Mouse (Mus musculus): Measurements from ENCODE around the gene Mgat3.
A peak's percentile ranks its signal among the peaks of the same experiment; 100 is the strongest.

Gene Mgat3

DNA sequence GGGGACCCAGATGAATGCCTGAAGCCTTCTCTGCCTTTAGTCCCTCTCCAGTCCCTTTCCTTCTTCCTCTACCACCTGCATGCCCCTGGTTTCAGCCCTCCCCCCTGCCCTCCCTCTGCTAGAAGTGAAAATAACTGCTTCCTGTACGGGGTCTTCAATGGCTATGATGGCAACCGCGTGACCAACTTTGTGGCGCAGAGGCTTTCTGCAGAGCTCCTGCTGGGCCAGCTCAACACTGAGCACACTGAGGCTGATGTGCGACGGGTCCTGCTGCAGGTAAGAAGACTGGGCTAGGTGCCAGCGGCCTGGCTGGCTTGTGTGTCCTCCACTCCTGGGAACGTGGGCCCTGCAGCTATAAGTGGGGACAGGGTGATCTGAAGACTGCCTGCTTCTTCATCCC lies 25.0 kb upstream of the Mgat3 start:
- no peak for DNase-seq (ENCODE audit: extremely low spot score, low spot score)

DNA sequence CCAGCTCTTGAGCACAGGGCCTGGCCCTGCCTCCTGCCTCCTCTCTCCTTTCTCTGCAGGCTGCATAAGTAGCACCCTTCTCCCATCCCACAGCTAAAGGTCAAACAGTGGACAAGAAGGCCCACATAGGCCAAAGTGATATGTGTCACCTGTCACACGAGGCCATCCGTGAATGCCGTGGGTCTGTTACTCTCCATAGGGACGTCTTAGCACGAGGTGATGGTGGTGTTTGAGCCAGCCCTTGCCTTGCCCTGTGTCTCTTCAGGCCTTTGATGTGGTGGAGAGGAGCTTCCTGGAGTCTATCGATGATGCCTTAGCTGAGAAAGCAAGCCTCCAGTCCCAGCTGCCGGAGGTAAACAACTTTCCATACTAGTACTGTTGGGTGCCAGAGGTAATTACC lies 24.0 kb upstream of the Mgat3 start:
- DNase-seq (ENCODE audit: extremely low spot score, low spot score): no peak

DNA sequence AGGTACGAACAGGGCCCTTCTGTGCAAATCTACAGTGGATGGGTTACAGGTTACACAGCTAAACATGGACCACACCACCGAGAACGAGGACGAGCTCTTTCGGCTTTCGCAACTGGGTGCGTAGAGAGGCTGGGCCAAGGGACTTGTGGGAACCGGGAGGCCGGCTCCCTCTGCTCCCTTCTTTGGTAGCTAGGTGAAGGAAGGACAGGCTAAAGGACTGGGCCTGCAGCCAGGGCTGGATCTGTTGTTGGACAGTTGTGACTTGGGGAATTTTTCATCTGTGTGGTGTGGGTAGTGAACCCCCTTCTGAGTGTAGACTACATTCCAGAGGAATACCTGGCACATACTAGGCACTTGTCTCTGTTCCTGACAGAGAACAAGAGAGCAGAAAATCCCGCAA lies 20.9 kb upstream of the Mgat3 start:
- DNase-seq (ENCODE audit: extremely low spot score, low spot score): no peak

DNA sequence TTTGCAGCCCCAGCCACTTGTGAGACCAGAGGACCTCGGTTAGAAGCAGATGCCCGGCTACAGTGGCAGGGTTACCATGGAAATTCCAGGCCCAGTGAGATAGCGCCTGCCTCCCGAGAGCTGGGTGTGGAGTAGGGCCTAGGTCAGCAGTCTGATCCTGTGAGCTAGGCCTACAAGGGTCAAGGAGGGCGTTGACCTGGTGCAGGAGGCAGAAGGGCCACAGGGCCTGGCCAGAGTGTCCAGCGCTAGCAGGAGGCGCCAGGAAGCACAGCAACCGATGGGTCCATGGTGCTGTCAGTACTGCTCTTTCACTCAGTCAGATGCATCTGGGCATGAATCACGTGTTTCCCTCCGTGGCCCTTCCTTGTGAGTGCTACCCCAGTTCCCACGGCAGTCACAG lies 19.8 kb upstream of the Mgat3 start:
- DNase-seq (ENCODE audit: extremely low spot score, low spot score): no peak

DNA sequence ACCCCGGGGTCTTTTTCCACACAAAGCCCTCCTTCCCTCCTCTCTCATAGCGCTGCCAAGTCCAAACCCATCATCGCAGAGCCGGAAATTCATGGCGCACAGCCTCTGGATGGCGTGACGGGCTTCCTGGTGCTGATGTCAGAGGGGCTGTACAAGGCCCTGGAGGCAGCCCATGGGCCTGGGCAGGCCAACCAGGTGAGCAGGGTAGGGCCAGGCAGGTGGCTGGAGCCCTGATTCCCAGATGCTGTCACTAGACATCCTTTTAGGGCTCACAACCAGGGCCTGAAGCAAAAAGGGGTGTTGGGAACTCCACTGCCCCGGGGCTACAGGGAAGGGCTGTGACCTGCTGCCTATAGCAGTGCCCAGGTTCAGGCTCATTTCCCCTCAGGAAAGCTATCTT lies 17.8 kb upstream of the Mgat3 start:
- no peak for DNase-seq (ENCODE audit: extremely low spot score, low spot score)

DNA sequence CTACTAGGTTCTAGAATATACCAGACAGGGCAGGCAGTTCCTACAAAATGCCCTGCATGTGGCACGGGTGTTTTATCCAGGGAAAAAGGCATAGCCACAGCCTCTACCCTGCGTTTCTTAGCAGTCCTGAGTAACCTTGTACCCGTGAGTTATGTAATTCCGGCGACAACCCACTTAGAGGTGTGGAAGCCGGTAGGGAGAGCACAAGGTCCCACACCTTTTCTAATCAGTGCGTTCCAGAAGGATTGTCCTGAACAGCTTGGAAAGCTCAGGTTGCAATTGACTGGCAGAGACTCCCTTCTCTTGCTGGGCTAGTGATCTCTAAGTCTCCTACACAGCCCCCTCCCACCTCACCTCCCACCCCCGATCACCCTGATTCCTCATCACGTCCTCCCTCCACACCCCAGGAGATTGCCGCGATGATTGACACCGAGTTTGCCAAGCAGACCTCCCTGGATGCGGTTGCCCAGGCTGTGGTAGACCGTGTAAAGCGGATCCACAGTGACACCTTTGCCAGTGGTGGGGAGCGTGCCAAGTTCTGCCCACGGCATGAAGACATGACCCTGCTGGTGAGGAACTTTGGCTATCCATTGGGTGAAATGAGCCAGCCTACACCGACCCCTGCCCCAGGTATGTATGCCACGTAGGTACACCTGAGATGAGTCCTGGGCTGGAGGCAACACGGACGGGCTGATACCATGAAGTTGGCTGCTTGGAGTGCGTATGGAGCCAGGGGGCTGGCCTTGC lies 16.2 kb upstream of the Mgat3 start:
- no peak for DNase-seq (ENCODE audit: extremely low spot score, low spot score)

DNA sequence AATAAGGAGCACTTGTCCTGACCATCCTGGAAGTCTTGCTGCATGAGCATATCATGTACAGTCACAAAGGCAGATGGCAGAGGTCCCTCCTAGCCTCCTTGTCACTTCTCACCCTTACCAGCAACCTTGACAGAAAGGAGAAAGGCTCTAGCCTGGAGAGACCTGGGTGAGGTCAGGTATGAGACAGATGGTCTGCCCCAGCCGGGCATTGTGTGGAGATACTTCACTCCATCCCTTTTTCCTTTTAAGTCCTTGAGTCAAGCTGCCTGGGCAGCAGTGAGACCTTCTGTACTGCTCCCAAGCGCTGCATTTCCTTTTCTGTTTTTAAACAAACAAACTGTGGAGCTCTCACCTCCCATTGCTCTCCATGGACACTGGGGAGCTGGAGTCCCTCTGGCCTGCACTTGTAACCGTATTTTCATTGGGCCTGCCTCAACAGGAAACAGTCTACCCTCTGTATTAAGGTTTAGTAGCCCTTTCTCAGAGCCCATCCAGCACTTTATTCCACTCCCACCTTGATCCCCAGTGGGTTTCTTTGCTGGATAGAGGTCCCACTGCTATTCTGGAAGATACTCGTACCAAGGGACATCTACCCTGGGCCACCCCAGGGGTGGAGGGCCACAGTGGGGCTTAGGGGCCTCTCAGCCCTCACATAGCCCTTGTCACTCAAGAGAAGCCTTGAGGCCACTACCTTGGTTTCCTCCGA lies 15.4 kb upstream of the Mgat3 start:
- no peak for DNase-seq (ENCODE audit: extremely low spot score, low spot score)

DNA sequence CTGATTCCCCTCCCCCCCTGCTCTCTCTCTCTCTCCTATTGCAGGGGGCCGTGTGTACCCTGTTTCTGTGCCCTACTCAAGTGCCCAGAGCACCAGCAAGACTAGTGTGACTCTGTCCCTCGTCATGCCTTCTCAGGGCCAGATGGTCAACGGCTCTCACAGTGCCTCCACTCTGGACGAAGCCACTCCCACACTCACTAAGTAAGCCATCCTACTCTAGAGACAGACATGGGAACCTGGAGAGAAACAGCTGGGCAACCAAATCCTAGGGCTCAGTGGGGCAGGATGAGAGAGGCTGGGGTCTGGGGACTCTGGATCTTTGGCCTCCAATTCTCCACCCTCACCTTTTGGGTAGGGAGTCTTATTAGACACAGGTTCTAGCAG lies 14.8 kb upstream of the Mgat3 start:
- DNase-seq (ENCODE audit: extremely low spot score, low spot score): no peak

DNA sequence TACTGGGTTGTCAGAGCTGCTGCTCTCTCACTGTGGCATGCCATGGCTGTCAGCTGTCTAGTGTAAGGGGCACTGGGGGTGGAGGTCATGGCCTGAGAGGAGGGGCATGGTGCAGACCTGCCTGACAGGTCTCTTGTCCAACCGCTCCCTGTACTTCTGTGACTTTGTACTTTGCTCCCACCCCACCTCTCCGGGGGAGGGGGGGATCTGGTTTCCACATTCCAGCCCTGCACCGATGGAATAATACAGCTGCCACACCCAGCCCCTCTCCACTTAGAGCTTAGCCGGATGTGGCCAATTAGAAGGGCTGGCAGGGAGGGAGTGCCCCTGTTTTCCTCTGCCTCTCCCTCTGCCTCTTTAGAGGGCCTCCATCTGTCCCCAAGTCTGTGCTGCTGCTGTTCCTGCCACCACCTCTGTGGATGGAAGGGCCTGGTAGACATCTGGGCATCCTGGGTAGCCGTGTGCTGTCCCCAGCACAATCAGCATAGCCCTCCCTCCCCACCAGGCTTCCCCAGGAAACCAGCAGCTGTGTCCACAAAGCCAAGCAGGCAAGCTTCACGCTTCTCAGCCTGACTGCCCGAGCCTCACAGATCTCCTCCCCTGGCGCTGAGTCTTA lies 14.1 kb upstream of the Mgat3 start:
- peak; percentile 43 for DNase-seq (ENCODE audit: extremely low spot score, low spot score)

DNA sequence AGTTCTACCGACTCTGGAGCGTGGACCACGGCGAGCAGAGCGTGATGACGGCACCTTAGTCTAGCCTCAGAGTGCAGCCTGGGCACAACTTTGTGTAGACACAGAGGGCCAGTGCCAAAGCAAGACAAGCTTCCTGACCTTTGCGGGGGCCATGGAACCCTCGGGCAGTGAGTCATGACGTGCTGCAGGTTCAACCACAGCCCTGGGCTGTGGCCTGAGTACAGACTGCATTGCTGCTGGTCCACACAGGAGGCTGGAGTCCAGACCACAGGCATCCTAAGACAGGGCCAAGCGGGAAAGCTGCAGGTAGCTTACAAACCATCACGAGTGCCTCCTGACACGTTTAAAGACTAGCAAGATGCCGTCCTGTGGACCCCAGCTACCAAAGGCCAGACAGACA lies 13.3 kb upstream of the Mgat3 start:
- DNase-seq (ENCODE audit: extremely low spot score, low spot score): no peak

DNA sequence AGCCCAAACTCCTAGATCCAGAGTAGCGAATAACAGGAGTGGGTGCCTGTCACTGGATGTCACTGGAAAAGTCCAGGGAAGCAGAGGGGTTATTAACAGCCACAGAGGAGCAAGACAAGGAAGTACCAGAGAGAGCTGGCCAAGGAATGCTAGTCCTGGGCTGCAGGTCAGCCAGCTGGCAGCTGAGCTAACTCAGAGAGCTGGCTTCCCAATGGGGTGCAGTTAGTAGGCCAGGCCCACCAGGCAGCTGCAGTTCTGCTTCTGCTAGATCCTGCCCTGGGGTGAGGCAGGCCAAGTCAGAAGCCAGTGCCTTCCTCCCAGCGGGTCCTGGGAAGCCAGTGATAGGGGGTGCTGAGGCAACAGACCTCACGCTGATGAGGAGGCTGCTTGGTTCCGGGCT lies 12.8 kb upstream of the Mgat3 start:
- no peak for DNase-seq (ENCODE audit: extremely low spot score, low spot score)

DNA sequence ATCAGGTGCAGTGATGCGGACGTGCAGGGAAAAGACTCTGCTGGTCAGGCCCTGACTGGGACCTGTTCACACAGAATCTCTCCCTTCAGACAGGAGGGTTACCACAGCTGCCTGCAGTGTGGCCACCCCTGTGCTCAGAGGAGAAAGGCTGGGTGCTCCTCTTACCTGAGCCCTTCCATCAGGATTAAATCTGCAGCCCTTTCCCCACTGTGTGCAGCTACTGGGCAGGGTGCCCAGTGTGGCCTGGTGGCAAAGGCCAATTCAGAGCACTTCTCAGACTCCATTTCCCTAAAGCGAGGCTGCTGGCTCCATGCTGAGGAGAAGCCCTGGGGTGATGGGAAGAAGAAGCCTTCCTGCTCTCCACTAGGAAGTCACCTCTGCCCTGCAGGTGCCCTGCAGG lies 12.3 kb upstream of the Mgat3 start:
- no peak for DNase-seq (ENCODE audit: extremely low spot score, low spot score)

DNA sequence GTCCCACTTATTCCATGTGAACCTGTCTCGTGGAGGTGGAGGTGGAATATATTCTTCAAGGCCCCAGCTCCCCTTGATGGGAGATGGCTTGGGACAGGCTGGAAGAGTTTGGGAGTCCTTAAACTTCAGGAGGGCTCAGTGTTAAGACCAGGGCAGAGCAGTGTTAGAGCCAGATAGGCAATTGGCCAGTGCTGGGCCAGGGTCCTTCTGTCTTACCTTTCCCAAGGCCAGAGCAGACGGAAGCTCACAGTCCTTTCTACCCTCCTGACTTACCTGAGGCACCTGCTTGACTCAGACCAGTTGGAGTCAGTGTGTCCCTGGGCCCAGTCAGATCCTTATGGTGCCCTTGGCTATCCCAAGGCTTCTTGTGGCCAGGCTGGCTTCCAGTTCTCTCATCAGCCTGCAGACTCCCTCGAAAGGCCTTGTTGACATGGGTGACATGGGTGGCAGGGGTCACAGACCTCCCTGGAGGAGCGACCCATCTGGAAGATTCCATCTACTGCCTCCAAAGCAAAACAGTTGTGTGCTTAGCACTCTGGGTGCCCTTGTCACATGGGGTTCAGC lies 11.0 kb upstream of the Mgat3 start:
- no peak for DNase-seq (ENCODE audit: extremely low spot score, low spot score)

DNA sequence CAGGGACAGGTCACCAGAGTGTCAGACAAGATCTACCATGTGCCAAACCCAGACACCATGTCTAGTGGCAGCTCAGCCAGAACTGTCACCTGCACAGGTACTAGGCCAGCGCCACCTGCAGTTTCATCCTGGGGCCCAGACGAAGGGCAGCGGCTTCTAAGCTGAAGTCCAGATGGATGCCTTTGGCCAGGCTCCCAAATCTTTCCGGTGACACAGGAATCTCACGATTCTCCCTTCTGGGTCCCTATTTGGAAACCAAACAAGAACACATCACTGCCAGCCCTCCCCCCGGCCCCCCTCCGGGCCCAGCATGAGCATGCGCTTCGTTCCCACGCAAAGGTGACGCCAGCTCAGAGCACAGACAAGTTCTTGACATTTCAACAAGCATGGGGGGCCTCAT lies 10.2 kb upstream of the Mgat3 start:
- no peak for DNase-seq (ENCODE audit: extremely low spot score, low spot score)

DNA sequence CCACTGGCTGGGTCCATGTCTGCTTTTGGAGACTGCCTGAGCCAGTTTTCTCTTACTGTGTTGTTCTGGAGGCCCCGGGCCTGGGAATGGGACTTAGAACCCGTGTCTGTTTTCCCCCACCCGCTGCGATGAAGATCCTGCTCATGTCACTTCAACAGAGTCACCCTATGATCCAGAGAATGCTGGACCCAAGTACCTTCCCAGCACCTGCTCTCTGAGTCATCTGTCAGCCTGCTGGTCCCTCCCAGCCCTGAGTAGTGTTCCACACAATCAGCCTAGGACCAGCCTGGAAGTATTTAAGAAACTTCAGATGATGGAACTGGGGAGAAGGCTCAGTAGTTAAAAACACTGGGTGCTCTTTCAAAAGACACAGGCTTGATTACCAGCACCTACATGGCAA lies 9.8 kb upstream of the Mgat3 start:
- DNase-seq (ENCODE audit: extremely low spot score, low spot score): no peak

DNA sequence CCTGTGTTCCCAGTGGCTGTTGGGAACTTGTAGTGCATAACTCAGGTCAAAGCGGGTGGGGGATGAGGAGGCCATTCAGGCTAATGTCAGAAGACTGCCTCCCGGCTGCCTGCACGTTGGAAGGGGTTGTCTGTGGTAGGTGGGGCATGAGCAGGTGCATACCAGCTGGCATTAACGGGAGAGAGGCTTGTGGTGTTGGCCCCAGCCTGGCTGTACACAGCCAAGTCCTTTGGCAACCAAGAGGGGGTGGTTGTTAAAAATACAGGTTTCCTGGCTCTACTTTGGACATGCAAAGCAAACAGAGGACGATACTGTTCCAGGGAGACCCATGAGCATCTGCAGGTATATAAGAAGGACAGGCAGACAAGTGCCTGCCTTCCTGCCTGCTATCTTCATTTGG lies 8.1 kb upstream of the Mgat3 start:
- no peak for DNase-seq (ENCODE audit: extremely low spot score, low spot score)

DNA sequence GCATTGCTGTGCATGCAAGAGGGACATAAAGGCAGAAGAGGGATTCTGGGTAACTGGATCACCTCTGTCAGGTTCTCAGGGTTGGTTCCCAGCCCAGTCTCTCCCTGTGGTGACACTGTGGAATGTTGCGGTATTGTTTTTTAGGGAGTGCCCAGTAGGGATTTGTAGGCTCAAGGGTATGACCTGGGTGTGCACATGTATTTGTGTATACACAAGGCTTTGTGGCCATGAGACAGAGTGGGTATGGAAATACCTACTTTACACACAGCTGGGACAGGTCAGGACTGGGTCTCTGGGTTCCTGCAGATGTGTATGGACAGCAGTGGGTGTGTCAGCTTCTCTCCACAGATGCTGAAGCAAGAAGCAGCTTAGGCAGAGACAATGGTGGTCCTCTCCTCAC lies 4.0 kb upstream of the Mgat3 start:
- no peak for DNase-seq (ENCODE audit: extremely low spot score, low spot score)

DNA sequence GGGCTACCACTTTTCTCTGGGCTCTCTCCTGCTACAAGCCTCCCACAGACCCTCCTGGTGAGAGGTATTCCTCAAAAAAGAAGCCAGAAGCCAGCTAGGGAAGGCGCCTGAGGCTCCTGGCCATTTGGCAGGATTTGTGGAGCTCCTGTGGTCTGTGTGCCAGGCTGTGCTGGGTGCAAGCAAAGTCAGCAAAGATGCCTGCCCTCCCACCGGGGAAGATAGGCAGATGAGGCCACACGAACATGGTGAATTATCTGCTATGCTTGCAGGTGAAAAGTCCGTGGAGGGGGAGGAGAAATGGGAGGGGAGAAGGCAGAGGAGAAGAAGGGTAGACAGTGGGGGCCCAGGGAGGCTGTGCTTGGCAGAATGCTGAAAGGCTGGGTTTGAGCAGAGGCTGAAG lies 3.2 kb upstream of the Mgat3 start:
- DNase-seq (ENCODE audit: extremely low spot score, low spot score): no peak

DNA sequence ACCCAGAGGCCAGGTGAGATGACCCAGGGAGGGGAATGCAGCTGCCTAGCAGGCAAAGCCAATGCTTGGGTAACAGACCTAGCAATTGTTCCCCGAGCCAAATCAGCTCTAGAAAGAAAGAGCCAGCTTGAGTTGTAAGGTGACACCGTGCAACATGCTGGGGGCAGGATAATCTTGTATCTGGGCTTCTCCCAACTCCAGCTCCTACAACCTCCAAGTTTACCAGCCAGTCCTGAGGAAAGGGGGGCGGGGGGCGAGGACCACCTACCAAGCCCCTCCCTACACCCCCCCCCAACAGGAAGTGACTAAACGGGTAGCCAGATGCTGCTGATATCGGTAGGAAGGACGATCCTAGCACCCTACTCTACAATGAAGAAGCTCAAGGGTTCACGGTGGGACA lies 2.2 kb upstream of the Mgat3 start:
- DNase-seq (ENCODE audit: extremely low spot score, low spot score): peak; percentile 38

DNA sequence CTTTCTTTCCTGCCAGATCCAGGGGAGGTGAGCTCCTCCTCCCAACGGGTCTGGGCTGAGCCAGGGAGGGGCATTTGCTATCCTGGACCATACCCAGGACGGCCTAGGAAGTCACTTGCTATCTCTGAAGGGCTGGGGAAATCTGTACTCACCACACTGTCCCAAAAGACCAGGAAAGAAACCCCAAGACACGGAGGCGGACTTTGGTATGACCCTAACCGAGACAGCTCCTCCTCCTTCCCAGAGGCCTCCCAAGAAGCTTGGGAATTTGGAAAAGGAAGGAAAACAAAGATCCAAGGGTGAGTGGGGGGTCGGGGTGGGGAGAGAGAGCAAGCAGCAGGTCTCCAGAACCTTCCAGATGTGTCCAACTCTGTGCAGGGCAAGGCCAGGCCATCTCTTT lies 1.7 kb upstream of the Mgat3 start:
- DNase-seq (ENCODE audit: extremely low spot score, low spot score): no peak

DNA sequence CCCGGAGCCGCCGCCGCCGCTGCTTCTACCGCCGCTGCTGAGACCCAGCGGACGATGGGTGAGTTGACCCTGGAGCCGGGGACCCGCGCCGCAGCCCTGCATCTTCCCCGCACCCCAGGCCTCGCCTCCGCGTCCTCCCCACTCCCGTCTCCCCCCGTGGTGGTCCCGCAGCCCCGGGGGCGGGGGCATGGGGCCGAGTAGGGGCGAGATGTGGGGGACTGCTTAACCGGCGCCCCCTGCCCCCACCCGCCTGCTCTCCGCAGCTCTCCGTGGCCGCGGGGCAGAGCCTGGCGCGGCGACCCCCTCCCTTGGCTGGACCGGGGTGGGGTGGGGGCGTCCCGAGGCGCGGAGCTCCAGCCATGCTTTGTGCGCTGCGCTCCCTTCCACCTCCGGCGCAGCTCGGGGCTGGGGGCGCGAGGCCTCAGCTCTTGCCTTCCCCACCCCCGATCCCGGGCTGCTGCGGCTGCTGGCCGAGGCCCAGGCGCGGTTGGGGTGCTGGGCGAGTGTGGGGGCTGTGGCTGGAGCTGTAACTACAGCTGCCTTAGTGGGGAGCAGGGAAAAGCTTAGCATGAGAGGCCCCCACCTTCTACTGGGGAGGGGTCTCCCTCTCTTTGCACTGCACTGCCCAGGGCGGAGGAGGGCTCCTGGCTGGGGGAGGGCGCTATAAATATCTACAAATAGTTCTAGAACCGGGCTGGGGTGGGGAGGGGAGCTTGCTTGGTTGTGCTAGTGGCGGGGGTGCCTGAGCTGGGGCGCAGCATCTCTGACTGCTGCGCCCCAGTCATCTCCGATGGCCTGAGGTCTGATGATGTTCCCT lies 468 bp downstream of the Mgat3 start:
- DNase-seq (ENCODE audit: extremely low spot score, low spot score): peak; percentile 66

DNA sequence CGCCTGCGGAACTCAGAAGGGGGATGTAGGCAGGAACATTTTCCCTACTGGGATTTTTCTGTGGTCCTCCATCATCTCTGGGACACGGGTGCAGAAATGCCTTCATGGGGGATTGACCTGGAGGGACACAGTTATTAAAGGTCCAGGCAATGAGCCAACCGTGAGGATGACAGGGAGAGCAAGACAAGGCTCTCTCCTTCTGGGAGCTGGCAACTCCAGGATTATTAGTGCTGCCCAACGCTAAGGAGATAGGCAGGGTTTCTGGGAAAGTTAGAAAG lies 1.0 kb downstream of the Mgat3 start:
- peak; percentile 38 for DNase-seq (ENCODE audit: extremely low spot score, low spot score)

Data from neural tube, embryonic 10.5 days (tissue).